Mouse (Mus musculus): Measurements from ENCODE around the gene Sap25. TPM values are rescaled to one million over a fixed set of nuclear protein-coding genes. Genes with fewer than 3 reads are reported as not detected.

The Sap25 gene
- total RNA-seq, 2 experiments from 2014 or later: 4.2 to 4.4 TPM

DNA sequence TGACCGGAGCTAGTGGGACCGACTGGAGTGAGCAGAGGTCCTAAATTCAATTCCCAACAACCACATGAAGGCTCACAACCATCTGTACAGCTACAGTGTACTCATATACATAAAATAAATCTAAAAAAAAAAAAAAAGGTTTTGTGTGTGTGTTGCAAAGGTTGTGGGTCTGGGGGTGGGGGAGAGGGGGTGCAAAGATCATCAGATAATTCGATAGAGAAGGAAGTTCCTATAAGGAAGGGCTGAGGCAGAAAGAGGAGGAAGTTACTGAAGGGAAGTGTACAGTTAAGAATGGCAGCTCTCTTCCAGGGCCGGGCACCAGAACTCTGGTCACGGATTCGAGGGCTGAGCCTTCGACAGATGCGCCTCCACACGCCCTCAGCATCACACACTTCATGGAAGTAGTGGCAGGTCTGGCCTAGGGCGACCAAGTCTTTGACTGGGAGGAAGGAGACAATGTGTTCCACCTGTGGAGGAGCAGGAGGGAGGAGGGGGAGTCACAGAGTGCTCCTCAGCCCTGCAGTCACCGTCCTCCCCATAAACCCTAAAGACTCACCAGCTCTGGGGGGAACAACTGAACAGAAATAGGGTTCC lies 17.1 kb upstream of the Sap25 start:
- no peak for DNase-seq
- intact Hi-C loops (cut with DNase I): no loop called here

- intact Hi-C loops (cut with DNase I): loop anchor here (2.0 kb wide), 1 partner anchor 25 kb away; no protein-coding TSS in a partner anchor
- peak in 1 of 2 experiments; percentile 45 for DNase-seq
Measured at GRCm38 (mm10) chr5:137627991-137628390, 13.1 kb upstream of the Sap25 start.

DNA sequence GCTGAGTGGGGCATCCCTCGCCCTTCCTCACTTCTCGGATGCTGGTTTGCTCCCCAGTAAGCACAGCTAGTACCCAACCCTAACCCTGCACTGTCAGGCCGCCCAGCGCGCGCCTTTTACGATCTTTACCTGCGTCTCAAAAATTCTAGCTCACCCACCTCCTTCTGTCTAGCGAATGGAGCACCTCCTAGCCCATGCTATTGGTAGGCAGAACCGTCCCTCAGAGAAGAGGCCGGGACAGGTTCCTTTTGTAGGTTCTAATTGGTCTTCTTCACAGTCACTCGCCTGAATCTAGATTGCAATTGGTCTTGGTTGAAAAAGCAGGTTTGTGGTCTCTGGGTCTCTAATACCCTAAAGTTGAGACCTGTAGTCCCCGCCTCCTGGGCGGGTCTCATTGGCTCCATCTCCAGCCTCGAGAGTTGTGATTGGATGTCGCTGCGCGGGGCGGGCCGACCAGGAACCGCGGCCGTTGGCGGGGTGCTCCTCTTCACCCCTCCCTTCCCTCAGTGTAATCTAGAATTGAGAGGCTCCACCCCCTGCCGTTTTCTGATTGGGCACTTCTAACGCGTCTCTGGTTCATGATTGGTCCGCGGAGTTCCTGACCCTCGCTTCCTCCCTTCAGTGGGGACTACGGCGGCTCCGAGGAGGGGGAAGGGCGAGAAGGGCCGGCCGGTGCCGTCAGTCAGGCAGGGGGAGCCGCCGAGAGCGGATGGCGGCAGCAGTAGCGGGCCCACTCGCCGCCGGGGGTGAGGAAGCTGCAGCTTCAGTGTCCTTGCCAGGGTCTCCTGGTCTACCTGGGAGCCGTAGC lies 12.4 kb upstream of the Sap25 start, which contains the start of the genes Fbxo24, Lrch4 and Gm20605:
Gene Fbxo24 (minus strand): TSS at position 505 of the 808 bp plus-strand sequence.
Gene Lrch4 (plus strand): TSS at position 624 of the 808 bp plus-strand sequence.
Gene Gm20605 (plus strand): TSS at position 678 of the 808 bp plus-strand sequence.
- intact Hi-C loops (cut with DNase I): loop anchor here (2.0 kb wide), 1 partner anchor 26 kb away; no protein-coding TSS in a partner anchor
- DNase-seq: peak; percentile 97

GRCm38 (mm10) chr5:137629306-137629721 lies 11.8 kb upstream of the Sap25 start:
- DNase-seq: no peak
- intact Hi-C loops (cut with DNase I): loop anchor here (2.0 kb wide), 1 partner anchor 27 kb away; no protein-coding TSS in a partner anchor

GRCm38 (mm10) chr5:137629906-137630545 lies 11.1 kb upstream of the Sap25 start:
- no peak for DNase-seq
- intact Hi-C loops (cut with DNase I): loop anchor here (2.0 to 5.0 kb wide), 3 partner anchors 27 to 113 kb away; partner anchors contain the start of genes Epo, Gigyf1 and Gnb2

GRCm38 (mm10) chr5:137630602-137631001 lies 10.5 kb upstream of the Sap25 start:
- intact Hi-C loops (cut with DNase I): loop anchor here (5.0 kb wide), 2 partner anchors 98 to 113 kb away; partner anchors contain the start of genes Epo, Gigyf1 and Gnb2
- peak; percentile 44 to 48 for DNase-seq

DNA sequence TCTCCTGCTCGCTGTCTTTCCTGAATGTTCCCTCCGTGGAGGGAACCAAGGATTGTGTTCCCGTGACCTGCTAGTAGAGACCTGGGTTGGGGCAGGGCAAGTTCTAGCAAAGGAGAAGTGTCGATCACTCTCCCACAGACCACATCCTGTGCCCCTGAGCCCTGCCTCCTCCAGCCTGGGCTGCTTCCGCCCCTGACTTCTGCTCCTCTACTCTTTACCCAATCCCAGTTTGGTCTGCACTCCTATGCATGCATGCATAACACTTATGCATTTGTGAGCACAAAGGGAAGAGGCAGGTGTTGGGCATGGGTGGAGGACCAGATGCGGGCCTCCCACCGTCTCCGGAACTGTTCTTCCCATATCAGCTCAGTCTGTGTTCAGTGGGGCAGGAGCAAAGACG lies 10.0 kb upstream of the Sap25 start:
- DNase-seq: peak in 1 of 2 experiments; percentile 44
- intact Hi-C loops (cut with DNase I): loop anchor here (5.0 kb wide), 2 partner anchors 99 to 114 kb away; partner anchors contain the start of genes Epo, Gigyf1 and Gnb2

- DNase-seq: no peak
Measured at GRCm38 (mm10) chr5:137631591-137631990, 9.5 kb upstream of the Sap25 start.

GRCm38 (mm10) chr5:137633397-137634084 lies 7.6 kb upstream of the Sap25 start:
- DNase-seq: no peak
- intact Hi-C loops (cut with DNase I): loop anchor here (5.0 kb wide), 2 partner anchors 101 to 116 kb away; partner anchors contain the start of genes Epo, Gigyf1 and Gnb2

More at GRCm38 (mm10) chr5:137631591-137631990, 9.5 kb upstream of the Sap25 start:
- intact Hi-C loops (cut with DNase I): loop anchor here (5.0 kb wide), 2 partner anchors 99 to 114 kb away; partner anchors contain the start of genes Epo, Gigyf1 and Gnb2

DNA sequence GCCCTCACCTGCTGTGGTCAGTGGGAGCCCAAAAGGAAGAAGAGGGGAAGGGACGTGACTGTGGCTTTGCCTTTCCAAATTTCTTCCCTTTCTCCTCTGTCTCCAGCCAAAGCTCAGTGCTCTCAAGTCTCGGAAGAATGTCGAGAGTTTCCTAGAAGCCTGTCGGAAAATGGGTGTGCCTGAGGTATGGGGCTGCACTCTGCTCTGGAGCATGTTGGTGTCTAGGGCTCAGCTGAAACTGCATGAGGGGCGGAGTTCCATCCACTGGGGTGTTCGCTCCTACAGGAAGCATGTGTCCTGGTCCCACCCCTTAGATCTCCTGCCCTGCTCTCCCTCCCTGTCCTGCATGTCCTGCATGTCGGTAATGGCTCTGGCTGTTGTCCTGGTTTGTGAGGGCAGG lies 1.7 kb upstream of the Sap25 start:
- no peak for DNase-seq
- intact Hi-C loops (cut with DNase I): no loop called here

GRCm38 (mm10) chr5:137642886-137643285 lies 1.8 kb downstream of the Sap25 start:
- intact Hi-C loops (cut with DNase I): no loop called here

GRCm38 (mm10) chr5:137644484-137644883 lies 3.4 kb downstream of the Sap25 start:
- intact Hi-C loops (cut with DNase I): no loop called here
- DNase-seq: no peak

More at GRCm38 (mm10) chr5:137642886-137643285, 1.8 kb downstream of the Sap25 start:
- DNase-seq: no peak

- no peak for DNase-seq
- intact Hi-C loops (cut with DNase I): no loop called here
Measured at GRCm38 (mm10) chr5:137645091-137645651, 4.0 kb downstream of the Sap25 start.

GRCm38 (mm10) chr5:137645652-137646091 lies 4.5 kb downstream of the Sap25 start, which contains the start of gene Irs3:
Irs3 (minus strand) TSS chr5:137645714.
- DNase-seq: no peak
- intact Hi-C loops (cut with DNase I): no loop called here

- intact Hi-C loops (cut with DNase I): no loop called here
- DNase-seq: no peak
Measured at GRCm38 (mm10) chr5:137647827-137648601, 6.9 kb downstream of the Sap25 start.

DNA sequence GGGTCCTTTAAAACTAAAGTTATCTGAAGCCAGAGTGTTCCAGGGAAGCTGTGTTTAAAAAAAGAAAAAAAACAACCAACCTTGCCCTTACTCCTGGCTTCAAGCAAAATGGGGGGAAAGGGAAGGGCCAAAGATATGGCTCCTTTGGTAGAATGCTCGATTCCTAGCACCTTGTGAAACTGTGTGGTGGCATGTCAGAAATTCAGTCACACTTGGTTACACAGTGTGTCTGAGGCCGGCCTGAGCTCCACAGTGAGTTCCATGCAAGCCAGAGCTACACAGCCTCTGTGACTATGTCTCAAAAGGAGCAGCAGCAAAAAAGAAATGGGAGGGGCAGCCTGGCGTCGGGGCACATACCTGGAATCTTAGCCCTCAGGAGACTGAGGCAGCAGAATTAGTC lies 8.1 kb downstream of the Sap25 start:
- no peak for DNase-seq
- intact Hi-C loops (cut with DNase I): no loop called here

- no peak for DNase-seq
- intact Hi-C loops (cut with DNase I): loop anchor here (5.0 kb wide), 1 partner anchor 138 kb away; no protein-coding TSS in a partner anchor
Measured at GRCm38 (mm10) chr5:137649669-137650571, 8.8 kb downstream of the Sap25 start.
